Mouse (Mus musculus) kidney, adult 11 months (tissue): ENCODE data around the gene Vmp1.
A peak's percentile ranks its signal among the peaks of the same experiment; 100 is the strongest.

Experiments used
- DNase-seq: peaks from one replicate; pipeline ENCODE4 v3.0.0; 2022

The Vmp1 gene

GRCm38 (mm10) chr11:86547412-86547811 lies 136.2 kb downstream of the Vmp1 start:
- DNase-seq = no peak

- DNase-seq = no peak
Measured at GRCm38 (mm10) chr11:86545556-86545955, 138.1 kb downstream of the Vmp1 start.

GRCm38 (mm10) chr11:86544639-86545299 lies 138.9 kb downstream of the Vmp1 start, which contains the start of the genes Rps6kb1 and Tubd1:
Rps6kb1 (minus strand) TSS chr11:86544805.
Tubd1 (plus strand) TSS chr11:86544991.
- peak; percentile 99 for DNase-seq

GRCm38 (mm10) chr11:86543960-86544638 lies 139.5 kb downstream of the Vmp1 start:
- DNase-seq = peak; percentile 47

GRCm38 (mm10) chr11:86542851-86543250 lies 140.8 kb downstream of the Vmp1 start:
- DNase-seq = no peak

GRCm38 (mm10) chr11:86540476-86540845 lies 143.2 kb downstream of the Vmp1 start:
- no peak for DNase-seq

- no peak for DNase-seq
Measured at GRCm38 (mm10) chr11:86539716-86540475, 143.7 kb downstream of the Vmp1 start.

- DNase-seq = no peak
Measured at GRCm38 (mm10) chr11:86538786-86539185, 144.8 kb downstream of the Vmp1 start.

- no peak for DNase-seq
Measured at GRCm38 (mm10) chr11:86534201-86534910, 149.3 kb downstream of the Vmp1 start.
